Mouse (Mus musculus): ENCODE results near the gene Tmem115. TPM values are rescaled to one million over a fixed set of nuclear protein-coding genes. Genes with fewer than 3 reads are reported as not detected.

Gene Tmem115
- polyA plus RNA-seq, 1 experiment from 2014 or later, result 48.1 TPM

Other genes with a start within 250 kb of the Tmem115 start
- 3.9 and 5.0 TPM in 2 replicates for gene Mapkapk3, start 244.1 kb upstream of the Tmem115 start, polyA plus RNA-seq (2016; fragmentation: Nextera tagmentation; extraction: Ambion mirVana)
- 6.8 and 8.0 TPM in 2 replicates for gene Cish, start 237.9 kb upstream of the Tmem115 start, polyA plus RNA-seq (2016; fragmentation: Nextera tagmentation; extraction: Ambion mirVana)
- gene Hemk1, start 195.6 kb upstream of the Tmem115 start, polyA plus RNA-seq (2016; fragmentation: Nextera tagmentation; extraction: Ambion mirVana), result 12.1 and 14.1 TPM in 2 replicates
- 3.6 and 4.7 TPM in 2 replicates for gene 6430571L13Rik, start 193.3 kb upstream of the Tmem115 start, polyA plus RNA-seq (2016; fragmentation: Nextera tagmentation; extraction: Ambion mirVana)
- 4.6 and 4.7 TPM in 2 replicates for gene Cacna2d2, start 134.3 kb upstream of the Tmem115 start, polyA plus RNA-seq (2016; fragmentation: Nextera tagmentation; extraction: Ambion mirVana)
- 21.9 and 22.6 TPM in 2 replicates for gene Cyb561d2, start 8.2 kb downstream of the Tmem115 start, polyA plus RNA-seq (2016; fragmentation: Nextera tagmentation; extraction: Ambion mirVana)
- 47.5 and 50.5 TPM in 2 replicates for gene Nprl2, start 8.3 kb downstream of the Tmem115 start, polyA plus RNA-seq (2016; fragmentation: Nextera tagmentation; extraction: Ambion mirVana)
- 3.6 and 4.3 TPM in 2 replicates for gene Zmynd10, start 13.4 kb downstream of the Tmem115 start, polyA plus RNA-seq (2016; fragmentation: Nextera tagmentation; extraction: Ambion mirVana)
- gene Rassf1, start 17.6 kb downstream of the Tmem115 start, polyA plus RNA-seq (2016; fragmentation: Nextera tagmentation; extraction: Ambion mirVana), result 37.3 and 39.9 TPM in 2 replicates
- gene Tusc2, start 29.3 kb downstream of the Tmem115 start, polyA plus RNA-seq (2016; fragmentation: Nextera tagmentation; extraction: Ambion mirVana), result 84.8 and 87.0 TPM in 2 replicates
- 105 and 109 TPM in 2 replicates for gene Hyal2, start 34.0 kb downstream of the Tmem115 start, polyA plus RNA-seq (2016; fragmentation: Nextera tagmentation; extraction: Ambion mirVana)
- gene Hyal1, start 43.0 kb downstream of the Tmem115 start, polyA plus RNA-seq (2016; fragmentation: Nextera tagmentation; extraction: Ambion mirVana), result 8.1 and 9.6 TPM in 2 replicates
- 13.5 and 15.0 TPM in 2 replicates for gene Naa80, start 44.9 kb downstream of the Tmem115 start, polyA plus RNA-seq (2016; fragmentation: Nextera tagmentation; extraction: Ambion mirVana)
- 1.2 and 1.4 TPM in 2 replicates for gene Hyal3, start 46.9 kb downstream of the Tmem115 start, polyA plus RNA-seq (2016; fragmentation: Nextera tagmentation; extraction: Ambion mirVana)
- gene Ifrd2, start 53.7 kb downstream of the Tmem115 start, polyA plus RNA-seq (2016; fragmentation: Nextera tagmentation; extraction: Ambion mirVana), result 19.5 and 21.9 TPM in 2 replicates
- 5.1 TPM in 2 replicates for gene Sema3b, start 75.3 kb downstream of the Tmem115 start, polyA plus RNA-seq (2016; fragmentation: Nextera tagmentation; extraction: Ambion mirVana)
- 516 and 531 TPM in 2 replicates for gene Gnai2, start 101.4 kb downstream of the Tmem115 start, polyA plus RNA-seq (2016; fragmentation: Nextera tagmentation; extraction: Ambion mirVana)
- gene Slc38a3, start 135.6 kb downstream of the Tmem115 start, polyA plus RNA-seq (2016; fragmentation: Nextera tagmentation; extraction: Ambion mirVana), result 12.5 and 12.9 TPM in 2 replicates
- gene Gnat1, start 145.8 kb downstream of the Tmem115 start, polyA plus RNA-seq (2016; fragmentation: Nextera tagmentation; extraction: Ambion mirVana), result 1.4 and 2.6 TPM in 2 replicates
- 26.8 and 28.3 TPM in 2 replicates for gene Sema3f, start 176.5 kb downstream of the Tmem115 start, polyA plus RNA-seq (2016; fragmentation: Nextera tagmentation; extraction: Ambion mirVana)
- 260 and 271 TPM in 2 replicates for gene Rbm5, start 237.1 kb downstream of the Tmem115 start, polyA plus RNA-seq (2016; fragmentation: Nextera tagmentation; extraction: Ambion mirVana)

All from hindbrain, embryonic 12.5 days (tissue).